Mouse (Mus musculus) frontal cortex, postnatal 10 days (tissue): ENCODE data around the gene Med12l.
A peak's percentile ranks its signal among the peaks of the same experiment; 100 is the strongest.

ENCODE experiments used
- DNase-seq, 2 experiments: peaks; one replicate each; pipeline ENCODE4 v3.0.0; 2022; ENCODE audit warnings: low spot score in 2 of 2, mixed read lengths in 1 of 2

Med12l gene

DNA sequence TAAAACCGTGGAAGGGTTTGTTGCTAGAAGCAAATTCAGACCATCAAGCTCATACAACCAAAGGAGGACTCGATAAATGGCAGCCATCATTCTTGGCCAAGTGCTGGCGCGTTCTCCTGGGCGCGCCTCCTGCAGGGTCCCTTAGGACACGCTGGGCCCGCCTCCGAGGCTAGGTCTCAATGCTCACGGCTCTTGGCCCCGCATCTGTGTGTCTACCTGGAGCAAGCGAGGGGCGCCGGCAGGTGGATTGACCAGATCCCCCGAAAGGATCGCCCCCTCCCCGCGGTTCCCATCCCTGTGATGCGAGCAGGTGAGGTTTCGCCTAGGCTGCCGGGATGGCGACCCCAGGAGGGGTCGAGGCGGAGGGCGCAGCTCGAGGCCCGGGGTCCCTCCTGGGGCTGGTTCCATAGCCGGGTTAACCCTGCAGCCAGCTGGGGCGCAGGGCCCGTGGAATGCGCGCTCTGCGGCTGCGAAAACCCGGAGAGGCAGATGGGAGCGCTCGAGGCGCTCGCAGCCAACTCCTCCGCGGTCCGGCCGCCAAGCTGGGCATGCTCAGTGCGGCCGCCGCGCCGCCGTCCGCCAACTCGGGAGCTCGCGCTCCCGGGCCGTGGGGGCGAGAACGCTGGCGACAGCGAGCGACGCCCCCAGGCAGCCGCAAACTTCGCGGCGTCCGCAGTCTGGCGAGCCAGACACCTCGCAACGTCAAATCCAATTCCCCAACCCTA is at the start of gene Med12l:
Gene Med12l, plus strand, starts transcription at position 555 of the 725 bp plus-strand sequence.
- peak; percentile 55 to 83 for DNase-seq

DNA sequence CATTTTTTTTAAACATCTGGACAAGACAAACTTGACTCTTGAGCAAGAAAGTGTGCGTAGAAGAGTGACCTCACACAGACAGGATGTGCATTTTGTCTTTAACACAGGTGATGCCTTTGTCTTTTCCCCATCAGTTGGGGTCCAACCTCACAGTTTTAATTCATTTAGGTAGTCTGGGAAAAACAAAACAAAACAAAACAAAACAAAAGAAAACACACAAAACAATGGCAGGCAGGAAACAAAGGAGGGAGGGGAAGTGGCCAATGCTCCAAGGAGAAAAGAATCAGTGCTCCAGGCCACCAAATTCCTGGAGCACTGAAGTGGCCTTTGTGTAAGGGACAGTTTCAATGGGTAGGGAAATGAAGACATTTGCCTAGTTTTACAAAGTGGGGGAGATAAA is 44.5 kb upstream of the Med12l start:
- no peak for DNase-seq

DNA sequence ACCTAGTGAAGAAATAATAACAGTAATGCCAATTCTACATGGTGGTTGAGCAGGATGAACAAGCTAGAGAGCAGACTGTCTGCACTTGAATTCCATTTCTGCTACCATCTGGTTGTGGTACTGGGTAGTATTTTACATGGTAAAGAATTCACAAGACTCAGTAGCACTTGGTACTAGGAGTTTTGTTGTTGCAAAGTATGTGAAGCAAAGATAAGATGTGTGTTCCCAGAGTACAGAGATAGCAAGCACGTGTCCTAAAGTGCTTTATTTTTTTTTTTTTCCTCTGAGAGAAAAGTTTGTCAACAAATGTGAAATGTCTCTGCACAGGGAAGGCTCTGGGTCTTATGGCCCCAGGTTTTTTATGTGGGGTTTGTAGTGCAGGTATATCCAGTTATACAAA is 28.2 kb upstream of the Med12l start:
- DNase-seq, result no peak

DNA sequence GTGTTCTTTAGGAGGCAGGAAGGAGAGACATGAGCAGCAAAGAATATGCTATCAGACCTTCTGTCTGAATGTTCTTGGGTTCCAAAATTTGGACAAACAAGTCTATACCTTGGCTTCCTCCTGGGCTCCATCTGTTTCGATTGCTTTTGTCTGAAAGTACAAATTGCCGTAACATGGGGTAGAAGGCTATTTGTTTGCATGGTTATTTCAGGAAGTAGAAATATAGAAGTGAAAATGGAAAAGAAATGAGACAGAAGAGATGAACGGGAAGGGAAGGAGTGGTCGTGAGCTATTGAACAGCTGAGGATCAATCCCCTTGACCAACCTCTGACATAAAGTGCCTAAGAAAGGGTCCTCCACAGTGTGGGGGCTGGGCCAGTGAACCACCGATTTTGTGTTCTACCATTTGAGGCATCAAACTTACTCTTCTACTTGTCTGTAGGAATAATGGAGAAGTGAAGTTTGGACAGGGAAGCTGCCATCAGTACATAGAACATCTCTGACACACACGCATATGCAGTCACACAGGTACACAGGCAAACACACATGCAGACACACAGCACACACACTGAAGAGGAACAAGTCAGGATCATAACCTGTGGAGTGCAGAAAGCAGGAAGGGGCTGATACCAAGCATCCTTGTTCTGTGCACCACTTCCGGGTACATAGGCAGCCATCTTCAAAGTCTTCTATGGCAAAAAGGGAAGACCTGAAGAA is 27.6 kb upstream of the Med12l start:
- no peak for DNase-seq

DNA sequence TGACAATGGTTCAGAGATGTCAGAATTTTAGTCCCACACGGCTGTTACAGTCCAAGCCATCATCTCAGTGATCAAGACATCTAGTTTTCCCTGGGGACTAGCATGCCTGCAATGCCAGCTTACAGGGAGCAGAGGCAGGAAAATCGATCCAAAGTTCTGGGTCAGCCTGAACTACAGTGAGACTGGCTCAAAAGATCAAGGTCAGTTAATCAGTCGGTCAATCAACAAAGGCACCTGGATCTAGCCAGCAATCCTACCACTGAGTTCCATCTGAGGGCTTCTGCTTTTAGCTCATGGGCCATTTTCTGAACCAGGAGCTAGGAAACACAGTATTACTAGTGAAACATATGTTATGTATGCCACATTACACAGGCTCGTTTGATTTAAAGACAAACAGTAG is 25.0 kb upstream of the Med12l start:
- no peak for DNase-seq

DNA sequence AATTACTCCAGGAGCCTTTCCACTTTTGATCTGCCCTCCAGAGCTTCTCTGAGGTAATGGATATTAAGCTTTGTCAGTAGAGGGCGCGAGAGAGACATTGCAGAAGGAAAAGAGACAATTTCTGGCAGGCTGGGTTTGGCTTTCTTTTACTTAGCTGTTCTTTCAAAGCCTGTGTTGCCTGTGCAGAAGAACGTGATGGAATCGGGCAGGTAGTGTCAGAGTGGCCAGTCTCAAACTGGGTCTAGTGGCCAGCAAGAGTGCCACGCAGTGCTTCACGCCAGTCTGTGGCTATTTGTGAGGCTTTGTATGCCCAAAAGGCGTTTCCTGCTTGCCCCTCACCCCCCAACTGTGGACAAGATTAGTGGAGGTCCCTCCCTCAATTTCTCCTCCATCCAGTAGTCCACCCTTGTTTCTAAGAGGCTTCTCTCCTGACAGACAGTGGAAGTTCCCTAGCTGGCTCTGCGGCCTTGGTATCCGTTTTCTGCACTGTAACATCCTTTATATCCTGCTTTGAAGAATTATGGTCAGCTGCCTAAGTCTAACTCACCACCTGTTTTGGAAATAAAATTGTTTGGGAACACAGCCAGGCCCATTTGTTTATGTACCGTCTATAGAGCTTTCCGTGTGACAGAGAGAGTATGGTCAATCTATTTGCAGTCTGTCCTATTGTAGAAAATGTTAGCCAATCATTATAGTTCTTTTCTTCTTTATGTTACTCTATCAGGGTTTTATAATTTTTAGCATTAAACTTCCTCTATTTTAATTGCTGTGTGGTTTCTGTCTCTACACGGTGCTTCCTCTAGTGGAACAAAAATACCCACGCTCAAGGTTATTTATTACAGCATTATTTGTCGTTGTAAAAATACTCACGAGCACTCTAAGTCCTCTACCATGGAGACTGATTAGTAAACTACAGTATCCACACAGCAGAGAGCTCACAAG is 22.5 kb upstream of the Med12l start:
- DNase-seq, result peak; percentile 33 to 44

DNA sequence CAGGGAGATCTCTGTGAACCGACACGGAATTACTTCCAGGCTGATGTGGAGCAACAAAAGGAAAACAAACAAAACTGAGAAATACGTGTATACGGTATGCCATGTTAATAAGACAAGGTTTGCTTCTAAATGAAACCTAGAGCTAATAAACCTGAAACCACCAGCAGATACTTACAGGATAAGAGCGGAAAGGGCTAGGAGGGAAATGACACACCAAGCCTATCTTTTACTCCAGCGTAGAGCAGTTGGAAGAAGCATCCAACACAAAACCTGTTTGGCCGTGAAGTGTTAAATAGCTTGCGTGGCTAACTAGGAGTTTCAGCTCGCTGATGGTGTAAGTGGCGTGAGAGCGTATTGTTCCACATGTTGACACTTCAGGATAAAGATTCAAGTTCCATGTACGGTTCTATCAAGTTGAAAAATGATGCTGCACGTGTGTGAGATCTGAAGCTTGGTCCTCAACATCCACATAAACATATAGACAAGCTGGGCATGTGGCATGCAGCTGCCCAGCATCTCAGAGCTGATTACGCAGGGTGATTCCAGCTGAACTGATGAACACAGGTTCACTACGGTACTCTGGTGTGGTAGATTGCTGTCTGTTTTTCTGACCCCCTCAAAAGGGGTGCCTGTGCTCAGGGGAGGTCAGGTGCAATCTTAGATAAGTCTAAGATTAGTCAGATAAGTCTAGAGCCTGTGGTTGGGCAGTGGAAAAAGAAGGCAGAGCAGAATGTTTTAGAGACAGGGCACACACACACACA is 21.6 kb upstream of the Med12l start:
- DNase-seq, result no peak

DNA sequence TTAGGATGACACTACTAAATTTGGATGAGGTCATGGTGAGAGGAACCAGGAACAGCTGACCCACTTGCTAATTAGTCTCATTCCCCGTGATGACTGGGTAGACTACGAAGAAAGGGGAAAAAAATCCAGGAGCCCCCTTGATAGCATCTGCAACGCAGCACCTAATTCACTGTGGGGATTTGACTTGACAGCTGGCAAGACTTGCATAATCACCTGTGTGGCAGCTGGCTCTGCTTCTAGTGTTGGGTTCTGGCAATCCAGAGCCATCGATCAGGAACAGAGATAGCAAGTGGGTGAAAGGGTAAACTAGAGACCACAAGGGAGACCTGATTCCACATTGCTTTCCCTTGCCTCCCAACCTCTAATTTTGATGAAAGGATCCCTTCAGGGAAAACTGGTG is 19.8 kb upstream of the Med12l start:
- no peak for DNase-seq

DNA sequence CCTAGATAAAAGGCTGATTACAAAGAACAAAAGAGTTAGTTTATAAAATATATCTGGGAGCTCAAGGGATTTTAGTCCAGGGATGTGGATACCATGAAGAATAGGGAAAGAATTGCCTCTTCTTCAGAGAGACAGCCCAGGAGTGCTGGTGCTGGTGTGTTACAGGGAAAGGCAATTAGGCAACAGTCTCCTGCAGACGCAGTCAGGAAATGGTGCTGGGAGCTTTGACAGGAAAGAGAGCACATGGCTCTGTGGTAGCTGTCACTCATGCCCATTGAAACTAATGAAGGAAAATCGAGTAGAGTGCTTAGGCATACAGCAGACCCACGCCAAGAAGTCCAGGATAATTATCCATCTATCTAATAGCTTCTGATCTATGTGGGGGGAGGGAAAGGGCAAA is 16.3 kb upstream of the Med12l start:
- DNase-seq, result no peak

DNA sequence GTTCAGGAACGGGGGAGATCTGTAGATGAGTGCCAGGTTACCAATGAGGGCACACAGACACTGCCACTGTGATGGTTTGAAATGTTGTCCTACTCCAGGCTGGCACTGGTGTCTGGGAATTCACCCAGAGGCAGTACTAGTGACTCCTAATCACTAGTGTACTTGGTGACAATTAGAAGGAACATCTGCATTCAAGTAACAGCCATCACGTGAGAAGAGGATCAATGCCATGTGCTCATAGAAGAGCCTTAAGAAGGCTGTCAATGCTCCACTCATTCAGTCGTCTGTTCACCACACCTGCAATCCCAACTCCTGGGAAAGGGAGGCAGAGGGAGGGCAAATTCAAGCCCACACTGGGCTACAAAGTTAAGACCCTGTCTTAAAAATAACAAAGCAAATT is 15.1 kb upstream of the Med12l start:
- DNase-seq, result no peak

DNA sequence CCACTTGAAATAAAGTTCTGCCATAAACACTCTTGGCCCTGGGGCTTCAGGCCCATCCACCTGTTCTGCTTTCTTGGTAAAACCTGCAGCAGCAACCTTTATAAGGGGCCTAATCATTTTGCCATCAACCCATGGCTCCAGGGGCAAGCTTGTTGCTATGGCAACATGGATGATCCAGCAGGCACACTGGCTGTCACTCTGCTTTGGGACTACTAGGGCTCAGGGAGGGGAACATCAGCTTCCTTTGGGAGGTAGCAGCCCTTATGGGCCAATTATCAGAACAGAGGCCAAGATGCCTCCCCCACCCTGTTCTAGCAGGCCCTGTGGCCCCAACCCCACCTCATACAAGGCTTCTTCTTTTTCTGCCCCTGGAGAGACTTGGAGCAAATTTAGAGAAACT is 13.5 kb upstream of the Med12l start:
- DNase-seq, result no peak

DNA sequence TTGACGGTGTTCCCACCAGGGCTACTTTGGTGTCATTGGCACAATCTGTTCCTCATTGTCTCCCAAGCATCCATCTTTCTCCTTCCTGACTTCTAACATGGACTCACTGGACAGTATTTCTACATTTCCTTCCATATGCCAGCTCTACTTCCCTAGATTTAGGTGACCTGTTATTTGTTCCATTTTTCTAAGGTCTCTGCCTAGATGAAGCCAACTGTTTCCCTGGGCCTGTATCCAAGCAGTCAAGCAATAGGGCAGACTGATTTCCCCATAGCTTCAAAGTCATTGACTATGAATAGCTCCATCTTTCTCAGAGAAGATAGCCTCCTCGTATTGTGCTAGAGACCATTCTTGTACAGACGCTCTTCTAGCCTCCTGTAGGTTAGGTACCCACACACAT is 12.0 kb upstream of the Med12l start:
- DNase-seq, result no peak

DNA sequence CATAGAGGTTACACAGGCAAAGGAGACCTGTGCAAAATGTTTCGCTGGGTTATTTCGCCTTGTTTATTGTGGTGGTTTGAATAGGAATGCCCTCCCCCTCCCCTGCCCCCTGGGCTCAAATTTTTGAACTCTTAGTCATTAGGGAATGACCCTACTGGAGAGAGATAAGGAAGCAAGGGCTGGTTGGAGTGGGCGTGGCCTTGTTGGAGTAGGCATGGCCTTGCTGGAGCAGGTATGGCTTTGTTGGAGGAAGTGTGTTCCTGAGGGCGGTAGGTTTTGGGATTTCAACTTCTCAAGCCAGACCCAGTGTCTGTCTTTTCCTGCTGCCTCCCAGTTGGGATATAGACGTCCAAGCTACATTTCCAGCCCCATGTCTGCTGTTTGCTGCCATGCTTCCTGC is 1.9 kb upstream of the Med12l start:
- DNase-seq, result no peak

DNA sequence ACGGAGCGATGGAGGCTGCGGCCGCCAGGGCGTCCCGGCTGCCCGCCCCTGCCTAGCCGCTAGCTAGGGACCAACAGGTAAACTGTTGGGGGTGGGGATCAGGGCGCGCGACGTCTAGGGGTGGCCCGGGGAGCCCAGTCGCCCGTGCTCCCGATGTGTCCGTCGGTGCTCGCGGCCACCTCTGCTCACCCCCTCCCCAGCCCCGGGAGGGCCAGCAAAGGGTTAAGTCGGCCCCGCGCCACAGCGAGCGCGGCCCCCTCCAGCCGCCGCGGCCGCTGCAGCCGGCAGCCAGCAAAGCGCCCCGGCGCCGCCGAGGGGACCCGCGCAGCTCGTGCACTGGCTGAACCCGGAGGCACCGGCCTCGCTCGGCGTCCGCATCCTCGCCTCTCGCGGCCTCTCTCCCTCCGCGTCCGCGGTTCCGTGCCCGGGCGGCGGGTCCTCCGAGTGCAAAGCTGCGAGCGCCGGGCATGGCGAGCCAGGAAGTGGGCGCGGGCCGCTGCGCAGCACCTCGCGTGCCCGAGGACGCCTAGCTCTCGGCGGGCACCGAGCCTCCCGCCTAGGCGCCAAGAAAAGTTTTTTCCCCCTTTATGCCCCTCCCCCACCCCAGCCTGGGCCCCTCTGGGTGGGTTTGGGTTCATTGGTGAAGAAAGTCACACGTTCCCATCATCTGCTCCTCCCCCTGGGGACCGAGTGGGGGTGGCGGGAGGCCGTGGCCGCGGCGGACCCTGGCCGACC is 538 bp downstream of the Med12l start:
- peak; percentile 49 to 69 for DNase-seq

DNA sequence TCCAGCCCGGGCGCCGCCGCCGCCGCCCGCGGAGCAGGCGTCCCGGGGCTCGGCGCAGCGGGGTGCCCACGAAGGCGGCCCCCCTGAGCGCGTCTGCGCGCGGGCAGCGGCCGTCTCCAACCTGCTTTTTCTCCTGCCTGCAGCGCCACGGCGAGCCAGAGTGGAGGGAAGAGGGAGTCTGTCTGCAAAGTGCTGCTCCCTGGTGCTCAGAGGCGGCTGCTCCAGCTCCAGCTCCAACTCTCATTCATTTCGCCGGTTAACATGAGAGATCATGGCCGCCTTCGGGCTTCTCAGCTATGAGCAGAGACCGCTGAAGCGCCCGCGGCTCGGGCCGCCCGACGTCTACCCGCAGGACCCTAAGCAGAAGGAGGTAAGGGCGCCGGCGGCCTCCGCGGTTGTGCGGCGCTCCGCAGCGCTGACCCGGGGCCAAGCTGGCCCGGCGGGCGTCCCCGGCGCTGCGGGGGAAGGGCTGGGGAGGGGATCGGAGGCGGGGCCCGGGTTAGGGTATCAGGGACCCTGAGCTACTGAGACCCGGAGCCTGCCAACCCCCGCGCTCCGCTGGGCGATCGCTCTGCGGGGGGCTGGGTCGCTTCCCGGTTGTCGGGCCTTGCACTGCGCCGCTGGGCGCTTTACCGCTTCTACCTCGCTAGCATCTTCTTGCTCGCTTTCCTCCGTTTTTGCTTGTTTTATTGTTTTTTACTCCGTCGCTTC is 1.3 kb downstream of the Med12l start:
- DNase-seq, result peak; percentile 78 to 84

DNA sequence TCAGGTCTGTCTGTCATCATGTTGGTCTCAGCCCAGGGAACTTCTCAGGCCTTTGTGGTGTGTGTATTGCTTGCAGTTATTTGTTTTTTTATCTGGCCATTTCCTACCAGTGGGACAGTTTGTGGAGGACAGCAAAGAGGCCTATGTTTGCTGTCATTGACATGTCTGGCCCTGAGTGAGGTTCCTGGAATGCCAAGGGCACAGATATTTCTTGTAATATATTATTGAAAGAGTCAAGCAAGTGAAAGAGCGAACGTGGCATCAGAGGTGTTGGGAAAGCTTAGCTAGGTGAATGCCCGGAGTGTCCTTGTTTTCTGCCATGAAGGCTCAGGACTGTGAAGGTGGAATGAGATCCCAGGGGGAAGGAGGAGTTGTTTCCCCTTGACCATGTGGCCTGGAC is 4.7 kb downstream of the Med12l start:
- DNase-seq, result no peak

DNA sequence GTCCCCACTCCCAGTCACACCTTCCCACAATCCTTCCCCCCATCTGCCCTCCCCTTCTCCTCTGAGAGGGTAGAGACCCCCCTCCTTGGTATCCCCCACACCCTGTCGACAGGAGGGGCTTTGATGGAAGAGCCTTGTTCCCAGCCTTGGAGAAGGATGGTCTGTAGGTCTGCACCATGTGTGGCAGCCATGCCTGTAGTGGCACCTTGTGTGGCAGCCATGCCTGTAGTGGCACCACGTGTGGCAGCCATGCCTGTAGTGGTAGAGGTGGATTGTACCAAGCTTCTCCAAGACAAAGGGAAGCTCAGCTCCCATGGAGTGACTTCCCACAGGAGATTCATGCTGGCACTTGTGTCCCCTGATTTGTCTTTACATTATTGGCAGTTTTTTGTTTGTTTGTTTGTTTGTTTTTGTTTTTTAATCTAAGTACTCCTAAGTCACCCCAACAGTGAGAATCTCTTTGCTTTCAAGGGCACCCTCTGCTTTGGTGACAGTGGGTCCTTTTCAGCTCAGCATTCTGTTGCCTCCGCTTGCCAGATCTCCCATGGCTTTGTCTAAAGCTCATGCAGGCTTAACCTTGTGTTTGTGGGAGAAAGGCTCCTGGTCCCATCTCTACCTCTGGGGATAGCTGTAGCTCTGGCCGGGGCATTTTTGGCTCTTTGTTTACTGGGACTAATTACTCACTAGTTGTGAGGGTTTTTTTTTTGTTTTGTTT is 10.2 kb downstream of the Med12l start:
- no peak for DNase-seq

DNA sequence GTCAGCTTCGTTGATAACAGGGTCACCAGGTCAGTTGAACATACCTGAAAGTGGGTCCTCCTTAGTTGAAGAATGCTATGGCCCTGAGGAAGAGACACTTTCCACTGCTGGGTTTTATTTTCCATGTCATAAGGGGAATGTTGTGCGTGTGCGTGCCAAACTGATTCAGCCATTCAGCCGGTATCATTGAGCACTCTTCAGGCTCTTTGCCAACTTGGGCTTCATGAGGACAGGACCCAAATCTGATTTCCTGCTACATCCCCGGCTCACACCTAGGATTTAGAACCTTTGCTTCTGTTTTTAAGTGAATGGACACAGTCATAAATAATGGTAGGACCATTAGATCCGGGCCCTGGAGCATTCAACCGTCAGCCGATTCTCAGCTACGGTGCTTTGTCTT is 10.9 kb downstream of the Med12l start:
- DNase-seq, result no peak

DNA sequence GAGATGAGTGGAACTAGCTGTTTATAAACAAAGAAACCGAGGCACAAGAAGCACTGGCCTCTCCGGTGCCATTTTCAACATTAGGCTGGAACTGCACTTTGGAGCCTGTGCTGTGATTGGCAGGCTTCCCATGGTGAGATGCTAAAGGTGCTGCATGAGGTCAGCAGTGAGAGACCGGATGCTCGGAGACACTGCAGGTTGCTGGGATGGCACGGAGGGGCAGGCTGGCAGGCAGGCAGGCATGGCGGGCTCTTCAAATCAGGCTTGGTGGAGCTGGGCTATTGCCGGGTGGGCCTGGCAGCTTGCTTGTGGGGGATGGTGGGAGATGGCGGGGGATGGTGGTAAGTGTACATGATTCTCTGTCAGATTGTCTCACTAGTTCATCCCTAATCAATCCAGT is 15.6 kb downstream of the Med12l start:
- DNase-seq, result peak in 1 of 2 experiments; percentile 13

DNA sequence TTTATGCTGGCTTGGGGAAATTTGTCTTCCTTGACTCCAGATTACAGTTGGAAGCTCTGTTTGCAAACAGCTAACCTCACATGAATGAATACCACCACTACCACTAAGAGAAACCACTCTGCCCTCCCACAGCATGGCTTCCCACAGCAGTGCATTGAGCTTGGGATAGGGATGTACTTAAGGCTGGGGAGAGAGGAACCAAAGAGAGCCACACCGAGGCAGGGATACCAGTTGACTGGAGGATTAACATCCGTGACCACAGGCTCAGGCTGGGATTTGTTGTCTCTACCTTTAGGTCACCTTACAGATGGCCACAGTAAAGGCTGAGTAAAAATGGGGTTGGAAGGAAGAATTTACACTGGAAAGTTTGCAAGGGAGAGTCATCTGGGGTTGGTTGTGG is 16.6 kb downstream of the Med12l start:
- no peak for DNase-seq
